Mouse (Mus musculus): ENCODE results near the gene Mtmr1.

DNA sequence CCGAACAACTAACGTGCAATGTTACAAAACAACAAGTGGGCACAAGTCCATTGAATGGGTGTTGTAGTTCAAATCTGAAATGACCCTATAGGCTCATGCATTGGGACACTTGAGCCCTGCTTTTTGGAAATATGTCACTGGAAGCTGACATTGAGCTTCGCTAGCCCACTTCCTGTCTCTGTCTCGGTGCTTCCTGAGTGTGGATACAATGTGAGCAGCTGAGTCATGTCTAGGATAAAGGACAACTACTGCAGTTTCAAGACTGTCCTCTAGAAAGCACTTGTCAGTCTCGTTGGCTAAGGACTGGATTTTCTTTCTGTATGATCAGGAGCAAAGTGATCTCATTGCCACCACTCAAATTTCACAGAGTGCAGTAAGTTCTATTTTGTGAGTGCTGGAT, 78.4 kb downstream of the Mtmr1 start:
- TF ChIP-seq EP300 (IDR thresholded peaks at IDR 0.05), result no peak
- no peak for TF ChIP-seq CTCF (IDR thresholded peaks at IDR 0.05)
